Mouse (Mus musculus): ENCODE measurements at regions not wholly inside any gene's neighbourhood (a gene's known extent, or its start where the extent isn't known, plus 50 kb on each side); places are given as distances from the start of the nearest gene placed in this dataset.
A peak's percentile ranks its signal among the peaks of the same experiment; 100 is the strongest.

GRCm38 (mm10) chr8:26535816-26536215 lies 416.5 kb downstream of the Gm45692 start:
- no peak for ATAC-seq (ENCODE audit: low FRiP score, low read depth)
- Histone ChIP-seq H3K9ac (replicated peaks) (no peak overlapping the region), H3K27ac (replicated peaks) (no peak overlapping the region), H3K9me3 (no peaks in the 10 kb centered on the region), H3K4me3 (no peak overlapping the region), H3K36me3 (no peaks in the 10 kb centered on the region), H3K4me1 (no peaks in the 10 kb centered on the region), H3K4me2 (replicated peaks) (no peak overlapping the region), H3K27me3 (no peaks in the 10 kb centered on the region)
- 78% methylated on average over 3 of the region's 3 CpGs for WGBS

- 72% methylated on average over 5 of the region's 5 CpGs for WGBS
- Histone ChIP-seq H3K4me1 (no peaks in the 10 kb centered on the region), H3K36me3 (no peaks in the 10 kb centered on the region), H3K27me3 (no peaks in the 10 kb centered on the region), H3K4me3 (no peak overlapping the region), H3K9me3 (no peaks in the 10 kb centered on the region), H3K27ac (replicated peaks) (no peak overlapping the region), H3K4me2 (replicated peaks) (no peak overlapping the region), H3K9ac (replicated peaks) (no peak overlapping the region)
- no peak for ATAC-seq (ENCODE audit: low FRiP score, low read depth)
Observed at GRCm38 (mm10) chr8:26553691-26554090, 423.4 kb upstream of the Zfp703 start.

DNA sequence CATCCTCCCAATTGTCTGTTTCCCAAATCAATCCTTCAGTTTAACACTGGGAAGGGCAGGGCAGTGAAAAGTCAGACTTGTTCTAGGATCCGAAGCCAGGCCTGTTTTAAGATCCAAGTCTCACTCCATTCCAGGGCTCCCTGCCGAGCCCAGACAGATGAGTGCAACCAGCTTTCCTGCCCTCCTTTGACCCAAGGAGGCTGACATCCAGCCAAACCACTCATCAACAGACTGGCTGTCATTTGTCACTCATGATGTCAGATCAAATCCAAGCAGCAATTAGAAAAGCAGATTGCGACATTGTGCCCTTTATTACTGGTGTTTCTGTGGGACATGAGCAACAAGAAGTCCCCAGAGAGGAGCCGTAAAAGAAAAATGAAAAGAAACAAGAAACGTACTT lies 417.9 kb upstream of the Zfp703 start:
- 70% methylated on average over 5 of the region's 5 CpGs for WGBS
- Histone ChIP-seq H3K27me3 (no peaks in the 10 kb centered on the region; the same call in 1 of the 2 replicates), H3K4me3 (no peak overlapping the region), H3K9me3 (no peaks in the 10 kb centered on the region), H3K9ac (replicated peaks) (no peak overlapping the region), H3K27ac (replicated peaks) (no peak overlapping the region), H3K4me1 (no peaks in the 10 kb centered on the region), H3K4me2 (replicated peaks) (no peak overlapping the region), H3K36me3 (no peaks in the 10 kb centered on the region)
- no peak for ATAC-seq (ENCODE audit: low FRiP score, low read depth)

DNA sequence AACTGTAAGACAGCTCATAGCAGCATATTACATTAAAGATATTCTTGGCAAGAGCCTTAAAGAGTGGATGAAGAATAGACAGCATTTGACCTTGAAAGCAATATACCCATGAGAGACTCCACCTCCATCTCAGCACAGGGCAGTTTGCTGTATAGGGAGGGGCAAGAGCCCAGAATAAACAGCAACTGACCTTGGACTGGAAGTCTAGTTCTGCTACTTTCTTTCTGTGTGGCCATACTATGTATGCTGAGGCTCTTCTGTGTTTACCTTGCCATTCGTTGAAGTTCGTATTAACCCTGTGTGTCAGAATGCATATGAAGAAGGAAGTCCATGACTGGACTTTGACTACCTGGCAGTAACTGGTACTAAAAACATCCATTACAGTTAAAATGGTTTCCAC lies 414.0 kb upstream of the Zfp703 start:
- Histone ChIP-seq H3K36me3 (no peaks in the 10 kb centered on the region), H3K4me1 (no peaks in the 10 kb centered on the region), H3K27me3 (no peaks in the 10 kb centered on the region; the same call in 1 of the 2 replicates), H3K9ac (replicated peaks) (no peak overlapping the region), H3K4me2 (replicated peaks) (no peak overlapping the region), H3K9me3 (no peaks in the 10 kb centered on the region), H3K4me3 (no peak overlapping the region), H3K27ac (replicated peaks) (no peak overlapping the region)
- no peak for ATAC-seq (ENCODE audit: low FRiP score, low read depth)
- WGBS, result 96% methylated on average over 2 of the region's 2 CpGs

- Histone ChIP-seq H3K9ac (replicated peaks) (no peak overlapping the region), H3K9me3 (no peaks in the 10 kb centered on the region), H3K4me1 (no peaks in the 10 kb centered on the region), H3K27me3 (no peaks in the 10 kb centered on the region; the same call in 1 of the 2 replicates), H3K4me3 (no peak overlapping the region), H3K4me2 (replicated peaks) (no peak overlapping the region), H3K36me3 (no peaks in the 10 kb centered on the region), H3K27ac (replicated peaks) (no peak overlapping the region)
- 91% methylated on average over 2 of the region's 2 CpGs for WGBS
- ATAC-seq (ENCODE audit: low FRiP score, low read depth), result no peak
Observed at GRCm38 (mm10) chr8:26564254-26564653, 412.9 kb upstream of the Zfp703 start.

DNA sequence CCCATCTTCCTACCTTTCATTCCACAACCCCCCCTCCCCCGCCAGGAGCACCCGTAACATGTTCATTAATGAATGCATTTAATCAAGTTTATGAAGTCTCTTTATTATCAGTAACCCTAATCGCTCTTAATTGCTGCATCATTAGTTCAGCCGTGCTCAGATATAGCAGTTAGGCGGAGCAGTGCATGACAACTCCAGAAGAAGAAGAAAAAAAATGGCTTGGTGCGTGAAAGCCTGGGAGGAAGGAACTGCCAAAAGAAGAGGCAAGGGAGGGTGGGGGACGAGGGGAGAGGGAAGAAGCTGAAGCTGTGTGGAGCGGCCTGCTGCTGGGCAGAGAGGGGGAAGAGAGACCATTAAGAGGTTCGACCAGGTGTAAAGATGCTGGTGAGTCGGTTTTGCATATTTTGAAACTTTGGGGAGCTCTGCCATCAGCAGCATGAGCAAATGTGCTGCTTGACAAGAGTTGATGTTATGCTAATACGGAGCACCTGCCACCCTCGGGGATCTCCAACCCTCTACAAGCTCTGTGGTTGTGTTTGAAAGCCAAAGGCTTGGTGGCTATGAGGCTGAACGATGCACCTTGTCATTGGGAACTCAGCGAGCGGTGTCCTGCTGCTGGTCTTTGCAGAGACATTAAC lies 408.6 kb upstream of the Zfp703 start:
- no peak overlapping the region for H3K9ac ChIP-seq (replicated peaks)
- H3K4me1 ChIP-seq, result no peaks in the 10 kb centered on the region
- 73% methylated on average over 15 of the region's 15 CpGs for WGBS
- H3K4me2 ChIP-seq (replicated peaks), result no peak overlapping the region
- H3K27ac ChIP-seq (replicated peaks), result no peak overlapping the region
- no peaks in the 10 kb centered on the region for H3K9me3 ChIP-seq
- no peaks in the 10 kb centered on the region for H3K36me3 ChIP-seq
- H3K27me3 ChIP-seq, result no peaks in the 10 kb centered on the region; the same call in 1 of the 2 replicates
- no peak for ATAC-seq (ENCODE audit: low FRiP score, low read depth)
- H3K4me3 ChIP-seq, result no peak overlapping the region

DNA sequence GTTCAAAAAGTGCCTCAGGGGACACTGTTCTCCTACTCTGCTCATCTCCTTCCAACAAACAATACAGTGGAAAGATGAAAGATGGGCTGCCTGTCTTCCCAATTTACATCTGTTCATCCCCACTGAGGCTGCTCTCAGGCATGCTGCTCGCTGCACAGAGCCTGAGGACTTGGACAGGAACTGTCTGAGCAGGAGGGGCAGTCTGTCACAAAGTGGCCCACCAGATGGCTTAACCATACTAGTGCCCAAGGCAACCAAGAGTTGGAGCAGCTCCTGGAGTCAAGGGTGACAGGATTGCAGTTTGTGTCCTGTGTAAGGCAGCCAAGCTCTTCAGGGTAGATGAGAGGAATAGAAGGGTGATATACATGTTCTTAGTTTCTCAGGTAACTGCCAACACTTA lies 388.3 kb upstream of the Zfp703 start:
- Histone ChIP-seq H3K4me1 (peaks cover 2% of the 10 kb centered on the region; the same call in 1 of the 2 replicates), H3K4me3 (no peak overlapping the region), H3K27ac (replicated peaks) (no peak overlapping the region), H3K4me2 (replicated peaks) (no peak overlapping the region), H3K27me3 (no peaks in the 10 kb centered on the region), H3K36me3 (no peaks in the 10 kb centered on the region), H3K9ac (replicated peaks) (no peak overlapping the region), H3K9me3 (no peaks in the 10 kb centered on the region)
- 83% methylated on average over 1 of the region's 1 CpGs for WGBS
- no peak for ATAC-seq (ENCODE audit: low FRiP score, low read depth)

DNA sequence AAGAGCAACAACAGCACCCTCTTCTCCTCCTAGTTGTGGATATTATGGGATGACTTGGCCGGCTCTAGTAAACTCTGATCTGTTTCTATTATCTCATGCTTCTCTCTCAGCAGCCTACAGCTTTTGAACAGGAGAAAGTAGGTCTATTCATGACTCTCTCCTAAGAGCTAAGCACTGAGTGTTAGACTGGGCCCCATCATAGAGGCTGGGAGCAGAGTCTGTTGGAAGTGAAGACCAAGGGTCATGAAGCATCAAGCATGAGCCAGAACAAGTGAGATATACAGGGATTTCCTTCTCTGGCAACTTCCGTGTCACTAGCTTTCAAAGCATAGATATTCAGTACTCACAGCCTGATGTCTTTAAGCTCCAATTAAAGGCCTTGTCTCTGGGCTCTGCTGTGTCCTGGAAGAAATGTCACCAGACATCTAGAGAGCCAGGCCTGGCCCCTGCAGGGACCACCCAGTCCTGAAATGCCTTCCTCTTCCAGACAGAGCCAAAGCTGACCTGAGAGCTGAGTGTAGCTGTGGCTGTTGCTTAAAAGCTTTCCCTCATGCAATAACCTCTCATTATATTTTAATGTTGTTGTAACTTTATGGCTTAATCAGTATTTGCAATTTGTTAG lies 386.4 kb upstream of the Zfp703 start:
- Histone ChIP-seq H3K4me3 (no peak overlapping the region), H3K4me1 (peaks cover 5% of the 10 kb centered on the region; the same call in 1 of the 2 replicates), H3K9ac (replicated peaks) (no peak overlapping the region), H3K9me3 (no peaks in the 10 kb centered on the region), H3K36me3 (no peaks in the 10 kb centered on the region), H3K27me3 (no peaks in the 10 kb centered on the region), H3K4me2 (replicated peaks) (no peak overlapping the region), H3K27ac (replicated peaks) (no peak overlapping the region)
- WGBS, result 77% methylated on average over 2 of the region's 2 CpGs
- ATAC-seq (ENCODE audit: low FRiP score, low read depth), result no peak

GRCm38 (mm10) chr8:26591266-26591665 lies 385.9 kb upstream of the Zfp703 start:
- 78% methylated on average over 3 of the region's 3 CpGs for WGBS
- no peaks in the 10 kb centered on the region for H3K9me3 ChIP-seq
- H3K27me3 ChIP-seq, result no peaks in the 10 kb centered on the region
- H3K4me3 ChIP-seq, result no peak overlapping the region
- no peaks in the 10 kb centered on the region for H3K36me3 ChIP-seq
- H3K27ac ChIP-seq (replicated peaks), result no peak overlapping the region
- no peak for ATAC-seq (ENCODE audit: low FRiP score, low read depth)
- peaks cover 5% of the 10 kb centered on the region; the same call in 1 of the 2 replicates for H3K4me1 ChIP-seq
- no peak overlapping the region for H3K9ac ChIP-seq (replicated peaks)
- no peak overlapping the region for H3K4me2 ChIP-seq (replicated peaks)

DNA sequence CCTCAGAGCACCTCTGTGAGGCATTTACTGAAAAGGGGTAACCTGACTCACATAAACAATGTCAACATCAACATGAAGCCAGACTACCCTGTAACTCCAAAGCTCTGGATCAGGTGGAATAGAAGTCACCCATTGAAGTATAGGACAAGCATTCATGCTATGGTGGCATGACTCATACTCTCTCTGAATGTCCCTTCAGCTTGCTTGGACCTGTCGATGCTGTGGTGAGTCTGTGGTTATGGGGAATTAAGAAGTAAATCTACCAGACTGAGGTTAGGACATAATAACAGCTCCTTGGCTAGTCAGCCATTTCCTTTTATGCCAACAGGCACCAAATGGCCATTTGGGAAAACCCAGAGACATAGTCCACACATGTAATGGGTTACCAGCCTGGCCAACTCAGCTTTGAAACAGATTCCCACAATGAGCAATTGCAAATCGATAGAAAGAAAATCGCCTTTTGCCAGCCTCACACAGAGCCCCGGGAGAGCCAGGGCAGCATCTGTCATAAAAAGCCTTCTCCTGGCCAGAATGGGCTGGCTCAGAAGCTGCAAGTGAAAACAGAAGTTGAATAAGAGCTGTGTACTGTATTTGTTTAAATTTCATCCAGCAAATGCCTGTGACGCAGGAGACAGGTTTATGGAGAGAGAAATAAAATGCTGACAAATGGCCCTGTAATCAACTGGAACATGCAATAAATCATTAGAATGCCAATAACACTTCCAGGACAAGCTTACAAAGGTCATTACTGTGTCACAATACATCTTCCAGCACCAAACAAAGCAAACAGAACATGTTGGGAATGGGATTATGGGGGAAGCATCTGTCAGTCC lies 383.4 kb upstream of the Zfp703 start:
- no peak for ATAC-seq (ENCODE audit: low FRiP score, low read depth)
- 68% methylated on average over 5 of the region's 5 CpGs for WGBS
- Histone ChIP-seq H3K27ac (replicated peaks) (peak overlapping the region; percentile 42; the same call in 1 of the 2 replicates), H3K27me3 (no peaks in the 10 kb centered on the region), H3K36me3 (no peaks in the 10 kb centered on the region), H3K4me1 (peaks cover 5% of the 10 kb centered on the region), H3K4me3 (no peak overlapping the region), H3K9ac (replicated peaks) (no peak overlapping the region), H3K9me3 (no peaks in the 10 kb centered on the region), H3K4me2 (replicated peaks) (no peak overlapping the region)

DNA sequence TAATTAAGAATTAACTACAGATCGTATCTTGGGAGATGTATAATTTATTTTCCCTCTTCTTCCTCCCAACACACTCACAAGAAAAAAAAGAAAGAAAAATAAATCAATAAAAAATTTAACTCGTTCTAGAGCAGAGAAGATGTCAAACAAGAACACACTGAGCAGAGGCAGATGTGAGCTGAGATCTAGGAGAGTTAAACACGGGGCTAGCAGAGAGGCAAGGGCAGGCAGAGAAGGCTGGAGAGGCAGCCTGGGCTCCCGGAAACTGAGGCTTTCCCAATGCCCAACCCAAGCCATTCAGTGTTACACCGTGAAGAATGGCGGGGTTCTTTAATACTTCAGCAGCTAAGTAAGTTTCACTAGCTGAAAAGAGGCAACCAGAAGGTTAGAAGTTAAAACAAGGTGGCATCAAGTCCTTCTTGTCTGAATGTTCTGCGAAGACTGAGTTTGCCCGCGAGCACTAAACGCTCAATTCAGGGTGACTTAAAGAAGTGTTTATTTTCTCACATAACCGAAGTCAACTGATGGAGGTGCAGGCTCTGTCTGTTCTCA lies 382.7 kb upstream of the Zfp703 start:
- H3K4me1 ChIP-seq, result peaks cover 5% of the 10 kb centered on the region
- H3K9me3 ChIP-seq, result no peaks in the 10 kb centered on the region
- no peaks in the 10 kb centered on the region for H3K27me3 ChIP-seq
- H3K9ac ChIP-seq (replicated peaks), result no peak overlapping the region
- 77% methylated on average over 11 of the region's 11 CpGs for WGBS
- no peak overlapping the region; the same call in 1 of the 2 replicates for H3K27ac ChIP-seq (replicated peaks)
- no peak for ATAC-seq (ENCODE audit: low FRiP score, low read depth)
- no peaks in the 10 kb centered on the region for H3K36me3 ChIP-seq
- no peak overlapping the region for H3K4me3 ChIP-seq
- no peak overlapping the region for H3K4me2 ChIP-seq (replicated peaks)
